Mouse (Mus musculus) intestine, embryonic 16.5 days (tissue): ENCODE measurements at regions not wholly inside any gene's neighbourhood (a gene's known extent, or its start where the extent isn't known, plus 50 kb on each side); places are given as distances from the start of the nearest gene placed in this dataset.
A peak's percentile ranks its signal among the peaks of the same experiment; 100 is the strongest.

Experiments
- ATAC-seq: fragments of 200-750 bp; cut with Nextera tagmentation; 2 replicates; pipeline ENCODE4 v1.8.0; 2017; ENCODE audit warnings: moderate TSS enrichment, moderate library complexity
- H3K27ac ChIP-seq: fragments of 300-500 bp; sonication (generic); 2 replicates; pipeline ENCODE4 v1.5.1; 2014; ENCODE audit warnings: mild to moderate bottlenecking, low read length
- H3K27me3 ChIP-seq: fragments of 300-500 bp; sonication (generic); replicated peaks from 2 replicates; pipeline ENCODE4 v1.6.1; 2014; ENCODE audit warnings: low read length, control low read depth, mixed read lengths; ENCODE audit not compliant: control insufficient read depth, insufficient read depth
- H3K36me3 ChIP-seq: fragments of 300-500 bp; sonication (generic); 2 replicates; pipeline ENCODE4 v1.6.1; 2014; ENCODE audit warnings: low read length, control low read depth; ENCODE audit not compliant: control insufficient read depth, insufficient read depth
- H3K4me1 ChIP-seq: fragments of 300-500 bp; sonication (generic); 2 replicates; pipeline ENCODE4 v1.6.1; 2014; ENCODE audit warnings: low read length, control low read depth, mixed read lengths; ENCODE audit not compliant: control insufficient read depth, insufficient read depth
- H3K4me2 ChIP-seq: fragments of 300-500 bp; sonication (generic); 2 replicates; pipeline ENCODE4 v1.6.1; 2014; ENCODE audit warnings: low read depth, low read length, control low read depth
- H3K4me3 ChIP-seq: fragments of 300-500 bp; sonication (generic); 2 replicates; pipeline ENCODE4 v1.5.1; 2014; ENCODE audit warnings: mild to moderate bottlenecking, low read length
- H3K9ac ChIP-seq: fragments of 300-500 bp; sonication (generic); 2 replicates; pipeline ENCODE4 v1.6.1; 2014; ENCODE audit warnings: low read depth, low read length
- H3K9me3 ChIP-seq: fragments of 300-500 bp; sonication (generic); 2 replicates; pipeline ENCODE4 v1.6.1; 2016; ENCODE audit warnings: low read length, control low read depth; ENCODE audit not compliant: control insufficient read depth
- WGBS: fragments of 180-500 bp; shearing (Covaris S2); extraction: QIAGEN DNeasy Blood & Tissue Kit; methylation state at CpG from one replicate; pipeline ENCODE4 v1.1.7; 2014; 5-methylcytosine and 5-hydroxymethylcytosine counted together

DNA sequence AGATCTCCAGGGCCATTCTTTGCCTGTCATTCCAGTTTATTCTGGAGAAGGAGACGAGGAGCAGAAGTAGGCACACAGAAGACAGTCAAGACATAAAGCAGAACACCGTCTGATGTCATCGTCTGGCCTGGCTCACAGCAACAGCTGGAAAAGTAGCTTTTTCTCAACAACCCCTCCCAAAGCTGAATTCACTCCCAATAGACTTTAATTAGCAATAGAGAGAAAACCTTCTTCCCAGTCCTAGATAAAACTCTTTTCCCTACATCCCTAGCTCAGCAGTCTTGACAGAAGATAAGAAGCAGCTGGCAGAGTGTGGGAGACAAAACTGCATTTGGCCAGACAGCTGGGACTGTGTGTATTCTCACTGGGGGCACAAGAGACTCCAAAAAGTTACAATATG is 59.3 kb upstream of the C1qtnf7 start:
- H3K36me3 ChIP-seq, result no peaks in the 10 kb centered on the region
- no peak overlapping the region for H3K4me2 ChIP-seq
- no peaks in the 10 kb centered on the region for H3K27me3 ChIP-seq
- H3K4me1 ChIP-seq, result no peaks in the 10 kb centered on the region
- 44% methylated on average over 3 of the region's 3 CpGs for WGBS
- H3K4me3 ChIP-seq, result no peak overlapping the region
- peak; percentile 82 for ATAC-seq
- H3K9ac ChIP-seq, result no peak overlapping the region
- H3K9me3 ChIP-seq, result no peaks in the 10 kb centered on the region
- no peak overlapping the region for H3K27ac ChIP-seq

DNA sequence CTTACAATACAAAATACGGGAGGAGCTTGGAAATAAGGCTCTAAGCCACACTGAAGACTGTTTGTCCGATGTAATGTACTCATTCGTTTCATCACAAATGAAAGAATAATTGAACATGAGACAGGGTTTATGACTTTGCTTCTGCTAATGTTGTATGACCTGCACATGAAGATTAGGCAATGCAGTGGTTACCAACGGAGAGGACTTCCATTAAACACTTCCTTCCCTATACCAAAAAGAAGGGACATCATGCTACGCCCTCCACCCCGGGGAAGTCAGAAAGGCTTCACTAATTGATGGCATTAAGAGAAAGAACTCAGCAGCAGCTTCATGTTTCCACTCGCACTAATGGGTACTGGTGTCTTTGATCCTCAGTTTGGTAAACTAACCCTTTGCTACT is 57.6 kb upstream of the C1qtnf7 start:
- Histone ChIP-seq H3K4me2 (no peak overlapping the region), H3K27me3 (no peaks in the 10 kb centered on the region), H3K9me3 (no peaks in the 10 kb centered on the region), H3K4me1 (no peaks in the 10 kb centered on the region), H3K27ac (no peak overlapping the region), H3K36me3 (no peaks in the 10 kb centered on the region), H3K4me3 (no peak overlapping the region), H3K9ac (no peak overlapping the region)
- WGBS, result 87% methylated on average over 7 of the region's 7 CpGs
- no peak for ATAC-seq

GRCm38 (mm10) chr5:43461987-43462715 is 53.2 kb upstream of the C1qtnf7 start:
- WGBS, result 64% methylated on average over 1 of the region's 1 CpGs

More at GRCm38 (mm10) chr5:43461987-43462715, 53.2 kb upstream of the C1qtnf7 start:
- H3K36me3 ChIP-seq, result no peaks in the 10 kb centered on the region
- no peak overlapping the region for H3K4me3 ChIP-seq
- H3K4me2 ChIP-seq, result no peak overlapping the region
- H3K27me3 ChIP-seq, result no peaks in the 10 kb centered on the region
- no peak for ATAC-seq
- H3K27ac ChIP-seq, result no peak overlapping the region
- no peak overlapping the region for H3K9ac ChIP-seq
- no peaks in the 10 kb centered on the region for H3K9me3 ChIP-seq
- no peaks in the 10 kb centered on the region for H3K4me1 ChIP-seq
